Mouse (Mus musculus): ENCODE measurements around the gene Stard10. TPM values are rescaled to one million over a fixed set of nuclear protein-coding genes. Genes with fewer than 3 reads are reported as not detected.
A peak's percentile ranks its signal among the peaks of the same experiment; 100 is the strongest.

Gene Stard10
- polyA plus RNA-seq, 1 experiment from 2014 or later: 12.3 TPM

DNA sequence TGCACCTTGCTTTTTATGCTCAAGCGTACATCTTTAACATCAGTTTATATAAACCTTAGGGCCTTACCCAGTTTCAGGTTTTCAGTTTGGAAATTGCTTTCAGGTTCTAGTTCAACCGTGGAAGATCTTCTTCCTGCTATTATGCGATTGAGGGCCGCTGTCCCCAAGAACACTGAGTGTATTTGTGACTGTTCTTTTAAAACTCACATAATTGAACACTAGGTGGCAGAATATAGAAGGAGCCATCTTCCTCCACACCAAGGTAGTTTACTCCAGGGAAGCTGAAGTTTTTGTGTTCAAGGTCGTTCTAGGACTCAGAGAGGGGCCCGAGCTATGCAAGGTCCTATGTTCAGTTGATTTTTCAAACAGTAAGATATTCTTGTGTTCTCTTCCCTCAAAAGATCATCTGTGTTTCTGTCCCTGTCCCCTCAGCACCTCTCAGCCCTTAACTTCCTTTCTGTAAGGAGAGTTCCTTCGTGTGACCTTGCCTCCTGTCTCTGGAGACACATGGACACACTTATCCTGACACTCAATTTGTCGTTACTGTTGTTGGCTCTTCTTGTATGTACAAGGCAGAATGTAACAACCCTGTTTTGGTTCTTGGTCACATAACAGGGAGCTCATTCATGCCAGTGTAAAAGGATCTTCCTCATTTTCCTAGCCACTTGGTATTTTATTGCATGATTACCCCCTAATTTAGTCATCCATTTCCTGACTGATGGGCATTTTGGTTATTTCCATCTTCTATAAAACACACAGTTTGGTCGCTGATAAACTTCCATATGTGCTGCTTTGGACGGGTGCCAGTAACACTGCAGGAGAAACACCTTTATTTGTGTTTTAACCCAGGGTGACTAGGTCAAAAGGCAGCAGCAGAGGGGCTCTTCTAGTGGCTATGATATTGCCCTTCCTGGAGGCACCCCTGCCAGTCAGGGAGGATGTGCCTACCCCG lies 51.3 kb downstream of the Stard10 start:
- DNase-seq (ENCODE audit: low spot score): peak; percentile 36

DNA sequence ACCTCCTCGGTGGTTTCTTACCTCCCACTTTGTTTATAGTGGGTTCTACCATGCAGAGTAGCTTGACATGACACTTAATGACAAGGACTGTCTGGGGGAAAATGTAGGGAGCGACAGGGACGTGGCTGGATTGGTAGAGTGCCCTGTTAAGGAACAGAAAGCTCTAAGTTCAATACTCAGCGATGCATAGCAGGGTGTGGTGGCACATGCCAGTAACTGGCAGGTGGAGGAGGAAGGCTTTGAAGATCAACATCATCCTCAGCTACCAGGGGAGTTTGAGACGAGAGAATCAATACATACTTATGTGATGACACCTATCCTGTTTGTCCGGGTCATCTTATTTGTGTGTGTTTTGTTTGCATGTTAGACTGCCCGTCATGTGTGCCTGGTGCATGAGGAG lies 52.8 kb downstream of the Stard10 start:
- DNase-seq (ENCODE audit: low spot score): no peak

DNA sequence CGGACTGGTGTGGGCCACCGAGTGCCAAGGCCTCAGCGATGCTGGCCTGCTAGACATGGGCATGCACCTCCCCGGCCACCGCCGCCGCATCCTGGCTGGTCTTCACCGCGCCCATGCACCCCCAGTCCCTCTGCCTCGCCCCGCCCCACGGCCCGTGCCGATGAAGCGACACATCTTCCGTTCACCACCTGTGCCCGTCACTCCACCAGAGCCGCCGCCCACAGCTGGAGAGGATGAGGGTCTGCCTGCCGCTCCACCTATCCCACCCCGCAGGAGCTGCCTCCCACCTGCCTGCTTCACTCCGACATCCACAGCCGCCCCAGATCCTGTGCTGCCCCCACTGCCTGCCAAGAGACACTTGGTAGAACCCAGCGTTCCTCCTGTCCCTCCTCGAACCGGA lies 56.2 kb downstream of the Stard10 start:
- DNase-seq (ENCODE audit: low spot score): no peak

DNA sequence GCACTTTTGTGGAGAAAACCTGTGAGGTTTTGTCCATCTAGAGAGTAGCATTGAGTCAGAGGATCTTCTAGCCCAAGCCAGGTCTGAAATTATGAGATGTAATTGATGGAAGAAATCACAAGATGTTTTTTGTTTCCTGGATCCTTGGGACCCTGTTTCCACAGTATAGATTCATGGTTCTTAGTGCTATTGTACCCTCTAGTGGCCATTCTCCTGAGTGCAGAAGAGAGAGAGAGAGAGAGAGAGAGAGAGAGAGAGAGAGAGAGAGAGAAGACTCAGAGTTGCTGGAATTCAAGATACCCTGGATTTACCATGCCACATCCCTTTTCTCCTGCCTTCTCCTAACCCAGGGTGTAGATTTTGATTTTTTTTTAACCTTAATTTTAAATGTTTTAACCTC lies 57.3 kb downstream of the Stard10 start:
- DNase-seq (ENCODE audit: low spot score): peak; percentile 69

DNA sequence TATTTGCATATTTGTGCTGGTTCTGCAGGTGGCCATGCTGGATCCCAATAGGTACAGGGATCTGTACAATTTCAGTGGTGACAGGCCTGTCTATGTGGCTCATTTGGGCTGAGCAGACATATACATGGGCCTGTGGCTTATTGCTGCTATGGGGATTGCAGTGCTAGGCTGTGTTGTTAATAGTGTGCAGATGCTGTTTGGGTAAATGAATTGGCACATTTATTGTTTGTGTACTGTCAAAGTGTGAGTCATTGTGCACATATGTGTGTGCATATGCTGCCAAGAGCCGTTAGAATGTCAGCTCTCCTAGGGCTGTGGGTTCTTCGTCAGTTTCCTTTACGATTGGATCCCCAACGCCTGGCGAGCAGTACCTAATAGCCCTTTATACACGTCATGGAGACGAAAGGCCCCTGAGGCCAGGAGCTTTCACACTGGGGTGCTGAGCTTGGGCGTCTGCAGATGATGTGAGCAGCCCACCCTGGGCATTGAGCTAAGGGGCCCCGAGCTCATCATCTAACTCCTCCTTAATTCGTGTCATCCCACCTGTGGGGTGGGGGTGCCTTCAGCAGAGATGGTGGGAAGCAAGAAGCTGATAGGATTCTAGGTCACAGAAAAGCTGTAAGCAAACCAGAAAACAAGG lies 59.9 kb downstream of the Stard10 start:
- DNase-seq (ENCODE audit: low spot score): no peak

DNA sequence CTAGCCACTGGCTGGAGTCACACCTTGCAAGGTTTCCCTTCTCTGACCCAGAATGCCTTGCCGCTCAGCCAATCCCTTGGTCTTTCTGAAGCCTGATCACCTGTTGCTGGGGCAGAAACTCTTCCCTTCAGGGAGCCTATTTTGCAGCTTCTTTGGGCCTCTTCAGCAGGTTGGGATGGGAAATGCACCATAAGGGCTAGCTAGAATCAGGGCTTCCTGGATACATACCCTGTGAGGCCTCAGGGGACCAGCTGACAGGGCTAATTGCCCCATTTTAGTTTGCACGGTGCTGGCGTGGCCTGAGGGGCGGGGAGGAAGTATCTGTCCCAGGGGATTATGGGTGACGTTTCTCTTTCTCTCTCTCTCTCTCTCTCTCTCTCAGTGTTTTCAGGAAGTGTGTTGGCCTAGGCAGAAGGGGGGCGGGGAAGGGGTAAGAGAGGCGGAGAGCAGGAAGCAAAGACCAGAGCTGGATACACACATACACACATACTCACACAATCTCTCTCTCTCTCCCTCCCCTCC lies 60.9 kb downstream of the Stard10 start:
- DNase-seq (ENCODE audit: low spot score): peak; percentile 87

DNA sequence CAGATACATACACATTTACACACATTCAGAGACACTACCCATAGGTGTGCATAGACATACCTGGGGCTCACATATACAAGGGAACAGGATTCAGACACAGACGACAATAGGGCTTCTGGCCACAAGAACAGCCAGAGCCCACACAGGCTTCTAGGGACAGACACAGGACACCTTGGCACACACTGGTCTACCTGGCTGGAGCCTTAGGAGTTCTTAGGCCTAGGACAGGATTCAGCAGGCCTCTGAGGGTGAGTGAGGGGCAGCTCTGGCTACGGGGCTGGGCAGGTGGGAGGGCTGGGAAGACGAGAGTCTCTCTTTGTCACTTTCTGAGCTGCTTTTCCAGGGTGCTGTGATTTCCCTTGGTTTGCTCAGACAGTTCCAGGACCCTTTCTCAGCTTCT lies 61.4 kb downstream of the Stard10 start:
- DNase-seq (ENCODE audit: low spot score): no peak

DNA sequence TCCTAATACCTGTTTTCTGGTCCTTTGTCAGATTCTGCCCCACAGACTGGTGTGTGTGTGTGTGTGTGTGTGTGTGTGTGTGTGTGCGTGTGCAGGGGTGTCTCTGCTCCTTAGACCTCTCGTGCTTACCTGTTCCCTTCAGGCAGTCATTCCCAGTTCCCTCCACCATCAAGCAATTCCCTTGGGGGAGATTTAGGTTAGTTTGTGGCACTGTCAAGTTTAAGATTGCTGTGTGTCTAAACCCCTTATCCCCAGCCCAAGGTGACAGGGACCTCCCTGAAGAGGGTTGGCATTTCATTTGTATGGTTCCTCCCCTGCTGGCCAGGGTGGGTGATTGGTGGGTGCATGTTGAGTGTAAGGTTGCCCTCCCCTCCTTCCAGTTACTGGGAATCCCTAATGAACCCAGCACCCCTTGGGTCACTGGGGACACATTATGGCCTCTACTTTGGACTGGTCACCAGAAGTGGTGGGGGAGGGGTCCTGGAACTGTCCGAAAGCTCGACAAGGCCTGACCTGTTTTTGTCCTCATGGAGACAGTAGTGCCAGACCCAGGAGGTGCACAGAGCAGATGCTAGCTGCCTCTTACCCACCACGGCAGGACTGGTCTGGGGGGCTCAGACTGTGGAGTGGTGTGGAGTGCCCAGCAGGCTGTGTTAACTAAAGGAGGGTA lies 62.0 kb downstream of the Stard10 start:
- peak; percentile 31 for DNase-seq (ENCODE audit: low spot score)

DNA sequence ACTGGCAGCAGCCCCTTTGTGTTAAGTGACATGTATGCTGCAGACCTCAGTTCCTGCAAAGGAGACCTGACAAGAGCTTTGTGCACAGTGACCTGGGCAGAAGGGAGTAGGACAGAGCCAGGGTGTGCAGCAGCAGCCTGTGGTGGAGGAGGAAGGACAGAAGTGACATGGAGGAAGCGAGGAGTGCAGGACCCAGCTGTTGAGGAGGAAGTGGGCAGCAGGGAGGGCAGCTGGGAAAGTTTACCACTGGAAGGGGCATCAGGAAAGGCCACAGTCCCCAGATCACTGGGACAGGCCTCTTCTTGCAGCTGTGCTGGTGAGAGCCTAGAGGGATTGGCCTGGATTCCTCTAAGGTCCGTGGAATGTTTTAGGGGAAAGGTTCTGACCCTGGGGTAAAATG lies 62.8 kb downstream of the Stard10 start:
- no peak for DNase-seq (ENCODE audit: low spot score)

DNA sequence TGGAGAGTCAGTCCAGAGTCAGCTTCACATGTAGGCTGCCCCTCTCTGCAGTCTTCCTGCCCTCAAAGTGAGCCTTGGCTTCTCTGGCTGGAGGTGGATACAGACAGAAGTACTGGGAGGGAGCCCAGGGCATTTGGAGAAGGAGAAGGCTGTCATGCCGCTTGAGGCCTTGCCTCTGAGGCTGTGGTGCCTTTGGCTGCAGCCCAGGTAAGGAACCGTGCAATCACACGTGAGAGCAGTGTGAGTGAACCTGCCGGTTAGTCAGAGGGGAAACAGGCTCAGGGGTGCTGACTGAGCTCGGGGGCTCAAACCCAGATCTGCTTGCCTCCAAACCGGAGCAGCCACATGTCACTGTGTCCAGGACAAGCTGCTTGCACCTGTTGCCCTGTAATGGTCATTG lies 64.6 kb downstream of the Stard10 start:
- no peak for DNase-seq (ENCODE audit: low spot score)

DNA sequence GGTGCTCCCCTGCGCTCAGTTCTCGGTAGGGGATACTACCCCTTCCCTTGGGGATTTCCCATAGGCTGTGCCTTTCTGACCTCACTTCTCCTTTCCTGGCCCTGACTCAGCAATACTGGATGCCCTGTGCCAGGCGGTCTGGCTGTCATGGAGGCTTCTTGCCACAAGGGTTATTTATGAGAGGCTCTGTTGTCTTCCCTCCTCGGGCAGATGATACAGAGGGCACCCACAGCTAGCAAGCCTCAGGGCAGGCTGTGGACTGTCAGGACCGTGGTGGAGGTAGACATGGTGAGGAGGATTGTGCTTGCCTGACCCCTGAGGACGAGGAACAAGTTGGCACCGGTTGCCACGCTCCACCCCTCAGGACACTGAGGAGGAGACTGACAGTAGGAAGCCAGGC lies 65.5 kb downstream of the Stard10 start:
- DNase-seq (ENCODE audit: low spot score): no peak

DNA sequence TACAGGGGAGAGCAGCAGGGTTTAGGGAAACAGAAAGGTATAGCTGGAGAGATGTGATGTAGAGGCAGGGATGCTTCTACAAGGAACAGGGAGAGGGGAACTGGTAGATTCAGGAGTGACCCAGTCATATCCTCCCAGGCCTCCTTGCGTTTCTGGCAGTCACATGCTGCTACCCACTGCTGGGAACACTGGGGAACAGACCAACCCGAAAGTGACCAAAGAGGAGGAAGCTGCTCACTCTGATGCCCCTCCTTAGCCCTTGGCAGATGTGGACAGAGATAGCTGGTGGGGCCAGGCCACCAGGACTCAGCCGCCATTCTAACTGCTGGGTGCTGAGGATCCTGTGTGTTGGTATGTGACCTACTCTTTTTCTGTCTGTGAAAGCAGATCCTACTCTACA lies 66.9 kb downstream of the Stard10 start:
- no peak for DNase-seq (ENCODE audit: low spot score)

DNA sequence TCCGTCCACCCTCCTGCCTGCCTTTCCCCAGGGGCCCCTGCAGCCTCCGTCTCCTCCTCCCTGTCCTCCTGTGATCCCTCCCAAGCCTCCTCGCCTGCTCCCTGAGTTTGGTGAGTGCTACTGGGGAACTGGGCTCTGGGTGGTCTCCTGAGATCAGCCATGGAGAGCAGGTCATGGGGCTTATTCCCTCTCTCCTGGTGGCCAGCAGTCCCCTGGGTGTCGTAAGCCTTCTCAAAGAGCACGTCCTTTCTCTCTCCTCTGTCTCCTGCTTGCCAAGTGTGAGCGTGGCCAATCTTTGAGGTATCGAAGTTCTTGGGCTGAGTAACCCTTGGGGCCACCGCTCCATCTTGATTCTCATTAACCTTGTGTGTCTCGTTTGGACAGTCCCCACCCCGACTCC lies 68.0 kb downstream of the Stard10 start:
- no peak for DNase-seq (ENCODE audit: low spot score)

DNA sequence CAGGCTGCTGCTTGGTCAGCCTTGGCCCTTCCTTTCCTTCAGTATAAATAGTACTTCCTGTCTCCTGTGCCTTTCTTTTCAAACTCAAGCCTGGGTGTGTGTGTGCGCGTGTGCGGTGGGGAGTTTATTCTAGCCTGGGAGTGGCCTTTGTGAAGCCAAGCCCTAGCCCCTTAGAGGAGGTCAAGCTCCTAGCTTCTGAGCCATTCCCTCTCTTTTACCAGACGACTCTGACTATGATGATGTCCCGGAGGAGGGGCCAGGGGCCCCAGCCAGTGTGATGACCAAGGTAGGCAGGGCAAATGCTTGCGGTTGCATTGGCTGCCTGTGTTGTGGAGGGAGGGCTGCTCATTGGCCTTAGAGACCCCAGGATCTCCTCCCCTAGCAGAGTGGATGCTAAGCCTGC lies 68.4 kb downstream of the Stard10 start:
- DNase-seq (ENCODE audit: low spot score): no peak

DNA sequence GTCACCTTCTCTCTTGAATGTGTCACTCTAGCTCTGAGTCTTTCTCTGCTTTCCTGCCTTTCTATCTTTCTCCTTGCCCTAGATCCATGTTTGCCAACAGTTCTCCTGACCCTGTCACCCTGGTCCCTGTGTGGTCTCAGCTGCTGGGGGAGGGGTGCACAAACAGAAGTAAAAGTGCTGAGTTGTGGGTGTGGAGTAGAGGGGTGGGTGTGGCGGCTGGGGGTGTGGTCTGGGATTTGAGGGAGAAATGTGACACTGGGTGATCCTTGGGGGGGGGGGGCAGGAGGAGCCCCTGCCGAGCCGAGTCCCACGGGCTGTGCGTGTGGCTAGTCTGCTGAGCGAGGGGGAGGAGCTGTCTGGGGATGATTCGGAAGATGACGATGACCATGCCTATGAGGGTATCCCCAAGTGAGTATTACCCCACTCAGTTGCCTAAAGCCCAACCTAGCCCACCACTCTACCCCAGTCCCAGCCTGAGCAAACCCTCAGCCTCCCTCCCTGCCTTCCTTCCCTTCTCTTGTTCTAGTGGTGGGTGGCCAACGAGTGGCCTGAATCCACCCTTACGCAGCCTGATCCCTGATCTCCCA lies 69.1 kb downstream of the Stard10 start:
- DNase-seq (ENCODE audit: low spot score): no peak

DNA sequence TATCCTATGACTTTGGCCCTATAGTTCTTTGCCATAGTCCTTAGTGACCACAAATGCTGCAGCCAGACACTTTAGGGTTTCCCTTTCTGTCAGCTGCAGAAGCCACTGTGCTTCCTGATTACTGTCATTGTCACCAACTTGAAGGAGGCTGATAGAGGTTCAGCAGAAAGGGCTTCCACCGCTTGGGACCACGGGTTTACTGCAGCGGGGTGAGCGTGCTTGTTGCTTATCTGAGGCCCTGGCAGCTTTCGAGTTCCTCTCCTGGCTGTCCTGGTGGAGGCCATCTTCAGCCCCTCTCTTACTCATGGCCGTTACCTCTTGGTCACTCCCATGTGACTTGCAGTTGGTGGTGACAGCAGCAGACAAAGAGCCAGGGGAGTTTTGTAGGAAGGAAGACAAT lies 72.4 kb downstream of the Stard10 start:
- DNase-seq (ENCODE audit: low spot score): no peak

DNA sequence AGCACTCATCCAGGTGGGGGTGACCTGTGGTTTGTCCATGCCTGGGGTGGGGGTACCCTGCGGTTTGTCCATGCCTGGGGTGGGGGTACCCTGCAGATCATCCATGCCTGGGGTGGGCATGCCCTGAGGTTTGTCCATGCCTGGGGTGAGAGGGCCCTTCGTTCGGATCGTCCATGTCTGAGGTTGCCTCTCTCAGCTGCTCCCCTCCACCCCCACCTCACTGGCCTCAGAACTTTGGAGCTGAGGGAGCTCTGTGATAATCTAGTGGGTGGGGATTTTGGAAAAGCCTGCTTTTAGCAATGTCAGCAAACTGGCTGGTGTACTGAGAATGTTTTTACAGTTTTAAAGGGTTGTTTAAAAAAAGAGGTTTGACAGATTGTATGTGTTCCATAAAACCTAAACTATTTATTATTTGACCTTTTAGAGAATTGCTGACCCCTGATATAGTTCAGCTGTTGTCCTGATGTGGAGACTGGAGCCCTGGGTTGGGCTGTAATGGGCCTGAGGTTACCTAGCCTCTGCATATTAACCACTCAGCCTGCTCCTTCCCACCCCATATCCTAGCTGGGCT lies 75.1 kb downstream of the Stard10 start:
- DNase-seq (ENCODE audit: low spot score): no peak

DNA sequence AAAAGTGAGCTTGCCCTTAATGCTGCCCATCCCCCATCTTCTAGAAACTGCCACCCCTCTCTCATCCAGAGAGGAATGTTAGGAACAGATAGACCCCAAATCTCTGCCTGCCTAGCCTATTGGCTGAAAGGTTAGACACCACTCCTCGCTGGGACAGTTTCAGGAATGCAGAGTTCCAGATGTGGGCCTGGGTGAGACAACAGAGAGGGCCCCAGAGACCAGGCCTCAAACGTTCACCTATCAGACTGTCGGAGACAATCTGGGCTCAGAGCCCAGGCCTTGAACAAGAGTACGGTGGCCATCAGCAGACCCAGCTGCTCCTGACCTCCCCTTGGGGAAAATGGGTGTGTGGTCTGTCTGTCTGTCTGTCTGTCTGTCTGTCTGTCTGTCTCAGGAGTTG lies 76.1 kb downstream of the Stard10 start:
- no peak for DNase-seq (ENCODE audit: low spot score)

DNA sequence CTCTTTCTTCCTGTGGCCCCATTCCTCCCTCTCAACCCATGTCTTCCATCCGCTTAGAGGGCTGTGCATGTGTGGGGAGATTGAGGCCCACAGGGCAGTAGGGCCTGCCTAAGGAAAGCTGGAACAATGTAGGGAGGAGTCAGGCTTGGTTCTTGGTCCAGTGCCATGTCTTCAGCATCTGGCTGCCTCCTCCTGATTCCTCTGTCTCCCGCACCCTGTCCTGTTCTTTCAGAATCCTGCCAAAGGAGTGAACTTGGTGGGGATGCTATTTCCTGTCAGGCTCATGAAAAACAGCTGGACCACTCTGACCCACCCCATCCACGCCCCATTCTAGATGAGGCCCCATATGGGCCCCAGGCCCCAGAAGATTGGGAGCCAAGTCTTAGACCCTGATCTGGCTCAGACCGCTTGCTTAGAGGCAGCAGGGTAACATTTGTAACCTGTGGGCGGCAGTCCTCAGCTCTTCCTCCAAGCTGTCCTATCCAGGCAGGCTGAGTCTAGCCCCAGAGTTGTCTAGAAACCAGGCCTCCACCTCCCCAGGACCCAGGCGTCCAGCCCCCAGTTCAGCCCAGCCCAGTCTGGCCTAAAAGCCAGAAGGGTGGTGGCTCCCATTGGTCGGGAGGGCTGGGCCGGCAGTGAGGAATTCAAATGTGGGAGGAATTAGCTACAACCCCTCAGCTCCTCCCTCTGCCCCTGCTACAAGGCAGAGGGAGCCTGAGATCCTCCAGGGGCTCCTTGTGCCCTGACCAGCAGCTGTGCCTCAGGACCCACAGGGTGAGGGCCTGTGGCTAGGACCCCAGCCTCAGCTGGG lies 77.0 kb downstream of the Stard10 start:
- DNase-seq (ENCODE audit: low spot score): no peak

DNA sequence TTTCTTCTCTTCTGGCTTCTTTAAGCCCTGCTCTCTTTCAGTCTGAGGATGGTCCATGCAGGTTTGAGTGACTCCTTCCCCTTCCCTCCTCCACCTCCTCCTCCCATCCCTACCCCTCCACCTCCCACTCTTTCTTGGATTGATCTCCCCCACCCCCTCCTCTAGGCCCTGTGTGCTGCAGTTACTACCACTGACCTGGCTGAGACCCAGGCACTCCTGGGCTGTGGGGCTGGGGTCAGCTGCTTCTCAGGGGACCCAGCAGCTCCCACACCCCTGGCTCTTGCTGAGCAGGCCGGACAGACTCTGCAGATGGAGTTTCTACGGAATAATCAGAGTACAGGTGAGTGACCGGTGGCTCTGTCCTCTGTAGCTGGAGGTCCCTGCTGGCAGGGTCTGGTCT lies 77.7 kb downstream of the Stard10 start:
- no peak for DNase-seq (ENCODE audit: low spot score)
